Mouse (Mus musculus) mammary gland, adult 2 months (tissue): Measurements from ENCODE around the gene Gm4869. TPM values are rescaled to one million over a fixed set of nuclear protein-coding genes. Genes with fewer than 3 reads are reported as not detected.

ENCODE experiments used
- polyA plus RNA-seq: library from polyadenylated mRNA; depleted of rRNA; stranded (reverse); fragments of >200 nt; gene quantifications from 2 replicates; pipeline ENCODE4 v1.2.3, GENCODE M21; 2012; ENCODE audit warnings: low replicate concordance; rRNA removed

The Gm4869 gene
- polyA plus RNA-seq = not detected in 2 replicates

GRCm38 (mm10) chr5:140445345-140445744, at the start of gene Gm4869:
Gene Gm4869, plus strand, starts transcription at chr5:140445645.

GRCm38 (mm10) chr5:140418489-140419441, 26.7 kb upstream of the Gm4869 start, which contains the start of gene Eif3b:
Gene Eif3b, plus strand, starts transcription at chr5:140419328.

GRCm38 (mm10) chr5:140505208-140505780, 59.8 kb downstream of the Gm4869 start, which contains the start of gene Chst12:
Gene Chst12, plus strand, starts transcription at chr5:140505550.

Other genes with a start within 250 kb of the Gm4869 start
- gene Mad1l1, start 124.1 kb upstream of the Gm4869 start, polyA plus RNA-seq = 20.4 and 24.1 TPM in 2 replicates
- gene Nudt1, start 124.0 kb upstream of the Gm4869 start, polyA plus RNA-seq = 5.1 and 9.3 TPM in 2 replicates
- gene Mrm2, start 113.7 kb upstream of the Gm4869 start, polyA plus RNA-seq = 6.8 and 8.4 TPM in 2 replicates
- gene Snx8, start 56.4 kb upstream of the Gm4869 start, polyA plus RNA-seq = 20.7 and 31.9 TPM in 2 replicates
- gene Eif3b, start 26.3 kb upstream of the Gm4869 start, polyA plus RNA-seq = 77.0 and 77.6 TPM in 2 replicates
- gene Chst12, start 59.9 kb downstream of the Gm4869 start, polyA plus RNA-seq = 48.9 and 67.5 TPM in 2 replicates
- not detected in 2 replicates for gene Grifin, start 119.4 kb downstream of the Gm4869 start, polyA plus RNA-seq
- 172 and 370 TPM in 2 replicates for gene Lfng, start 161.7 kb downstream of the Gm4869 start, polyA plus RNA-seq
- gene Ttyh3, start 203.4 kb downstream of the Gm4869 start, polyA plus RNA-seq = 48.4 and 132 TPM in 2 replicates